Mouse (Mus musculus) retina, embryonic 14.5 days (tissue): ENCODE measurements around the gene Tlr5.

Source experiments
- DNase-seq: peaks from one replicate; pipeline ENCODE4 v3.0.0-alpha.2; 2015; ENCODE audit warnings: low spot score

Tlr5 gene

DNA sequence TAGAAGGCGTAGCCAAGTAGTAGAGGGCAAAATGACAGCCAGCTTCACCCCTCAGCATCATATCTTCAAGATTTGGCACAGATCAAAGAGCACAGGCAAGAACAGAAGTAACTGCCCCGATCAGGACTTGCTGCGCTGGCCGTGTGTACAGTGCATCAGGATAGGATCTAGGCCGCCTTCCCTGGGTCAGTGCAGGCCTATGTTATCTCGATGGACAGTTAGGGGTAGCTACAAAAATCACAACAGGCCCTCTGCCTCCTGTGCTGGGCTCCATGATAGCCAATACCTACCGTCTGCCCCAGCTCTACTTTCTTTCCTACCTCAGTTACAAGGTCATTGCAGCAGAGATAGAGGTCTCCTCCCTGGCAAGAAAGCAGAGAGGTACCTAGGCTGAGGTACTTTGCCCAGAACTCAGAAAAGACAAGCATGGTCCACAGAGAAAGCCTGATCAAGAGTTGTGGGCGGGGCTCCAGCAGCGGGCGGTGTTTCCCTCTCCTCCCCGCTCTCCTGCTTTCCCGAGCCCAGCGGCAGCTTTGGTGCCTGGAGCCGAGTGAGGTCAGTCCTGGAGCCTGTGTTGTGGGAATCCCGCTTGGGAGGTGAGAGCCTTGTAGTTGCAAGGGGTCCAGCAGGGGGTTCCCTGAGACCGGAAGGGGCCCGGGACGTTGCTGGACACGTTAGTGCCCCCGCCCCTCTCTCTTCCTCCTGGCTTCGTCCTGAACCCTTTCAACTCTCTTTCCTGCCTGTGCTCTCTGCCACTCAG, at the start of gene Tlr5:
Tlr5 (plus strand) TSS at position 502 of the 760 bp plus-strand sequence.
- peak; percentile 62 for DNase-seq

DNA sequence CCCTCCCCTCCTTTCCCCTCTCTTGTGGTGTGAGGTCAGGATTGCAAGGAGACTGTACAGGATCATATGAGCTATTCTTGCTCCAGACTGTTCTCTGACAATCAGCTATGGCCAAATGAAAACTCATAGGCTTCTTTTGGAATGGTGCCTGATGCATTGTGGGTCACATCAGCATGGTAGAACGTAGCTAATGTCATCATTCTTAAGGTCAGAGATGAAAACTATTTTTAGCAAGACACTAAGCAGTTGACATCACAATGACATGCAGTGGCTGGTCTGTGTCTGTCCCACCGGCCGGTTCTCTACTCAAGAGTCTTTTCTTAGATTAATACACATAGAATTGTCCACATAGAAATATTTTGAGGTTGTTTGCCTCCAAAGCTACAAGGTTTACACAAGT, 48.9 kb upstream of the Tlr5 start:
- DNase-seq = no peak

- peak; percentile 78 for DNase-seq
Measured at GRCm38 (mm10) chr1:182908050-182909036, 46.2 kb upstream of the Tlr5 start.

DNA sequence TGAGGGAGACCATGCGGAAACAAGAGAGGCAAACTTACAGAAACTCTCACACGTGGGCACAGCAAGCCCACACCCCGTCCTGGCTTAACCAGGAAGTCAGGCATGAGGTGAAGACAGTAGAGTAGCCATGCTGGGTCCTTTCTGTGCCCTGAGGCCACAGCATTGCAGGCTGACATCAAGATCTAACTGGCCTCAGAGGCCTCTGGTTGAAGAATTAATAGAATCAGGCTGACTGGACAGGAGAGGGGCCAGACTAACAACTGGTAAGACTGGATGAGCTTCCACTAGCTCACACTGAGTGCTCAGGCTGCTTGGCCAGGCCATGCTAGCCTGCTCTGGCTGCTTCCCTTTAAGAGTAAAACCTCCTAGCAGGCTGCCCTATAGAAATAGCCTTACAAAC, 45.5 kb upstream of the Tlr5 start:
- no peak for DNase-seq

DNA sequence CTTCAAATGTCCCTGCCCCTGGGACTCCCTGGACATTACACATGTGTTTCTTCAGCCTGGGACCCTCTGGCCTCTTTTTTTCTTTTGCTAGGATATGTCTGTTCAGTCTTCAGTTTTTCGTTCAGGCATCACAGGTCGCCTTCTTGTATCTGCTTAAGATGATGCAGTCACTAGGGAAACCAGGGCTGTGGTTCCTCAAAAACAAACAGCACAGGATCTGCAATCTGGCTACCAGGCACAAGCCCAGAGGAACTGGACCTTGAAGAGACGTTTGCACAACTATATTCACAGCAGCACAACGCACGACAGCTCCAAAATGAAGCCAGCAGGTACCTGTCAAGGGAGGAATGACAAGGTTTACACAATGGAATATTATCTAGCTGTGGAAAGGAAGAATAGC, 45.0 kb upstream of the Tlr5 start:
- no peak for DNase-seq

GRCm38 (mm10) chr1:182912591-182912990, 42.0 kb upstream of the Tlr5 start:
- DNase-seq = no peak

- no peak for DNase-seq
Measured at GRCm38 (mm10) chr1:182914121-182914908, 40.3 kb upstream of the Tlr5 start.

DNA sequence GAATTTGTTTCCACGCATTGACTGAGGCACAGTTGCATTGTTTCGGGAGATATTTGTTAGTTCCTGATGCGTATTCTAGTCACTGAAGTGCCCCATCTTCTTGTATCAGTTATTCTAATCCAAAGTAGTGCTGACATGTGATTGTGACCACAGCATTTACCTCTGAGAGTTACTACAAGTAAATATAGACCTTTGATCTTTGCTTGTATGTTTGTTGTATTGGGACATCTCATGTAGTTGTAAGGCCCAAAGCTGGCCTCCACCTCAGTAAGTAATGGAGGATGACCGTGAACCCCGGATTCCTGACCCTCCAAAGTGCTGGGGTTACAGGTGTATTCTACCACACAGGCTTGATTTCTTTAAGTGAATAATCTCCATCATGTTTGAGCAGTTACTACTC, 38.4 kb upstream of the Tlr5 start:
- DNase-seq = no peak

DNA sequence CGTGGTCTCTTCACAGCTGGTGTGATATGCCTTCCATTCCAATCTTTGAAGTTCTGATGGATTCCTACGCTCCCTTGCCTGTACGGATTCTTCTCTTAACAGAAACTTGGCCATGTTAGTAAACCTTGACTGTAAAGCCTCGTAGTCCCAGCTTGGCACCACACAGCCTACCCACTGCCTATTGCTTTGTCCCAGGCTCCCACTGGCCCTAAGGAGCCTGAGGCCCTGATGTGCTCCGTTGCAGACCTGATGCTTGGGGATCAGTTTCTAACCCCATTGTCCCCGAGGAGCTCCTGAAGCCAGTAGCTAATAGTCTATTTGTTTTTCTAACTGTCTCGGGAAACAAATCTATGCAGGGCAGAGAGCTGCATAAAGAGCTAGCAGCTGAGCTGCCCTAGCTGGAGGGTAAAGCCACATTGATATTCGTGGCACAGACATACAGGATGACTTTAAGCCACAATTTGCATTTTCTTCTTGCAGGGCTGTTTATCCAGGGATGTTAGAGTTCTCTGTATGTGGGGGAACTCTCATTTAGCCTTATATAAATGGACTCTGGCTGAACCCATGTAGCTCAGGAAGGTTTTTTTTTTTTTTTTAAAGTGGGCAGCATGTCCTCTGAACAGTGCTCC, 35.8 kb upstream of the Tlr5 start:
- no peak for DNase-seq

DNA sequence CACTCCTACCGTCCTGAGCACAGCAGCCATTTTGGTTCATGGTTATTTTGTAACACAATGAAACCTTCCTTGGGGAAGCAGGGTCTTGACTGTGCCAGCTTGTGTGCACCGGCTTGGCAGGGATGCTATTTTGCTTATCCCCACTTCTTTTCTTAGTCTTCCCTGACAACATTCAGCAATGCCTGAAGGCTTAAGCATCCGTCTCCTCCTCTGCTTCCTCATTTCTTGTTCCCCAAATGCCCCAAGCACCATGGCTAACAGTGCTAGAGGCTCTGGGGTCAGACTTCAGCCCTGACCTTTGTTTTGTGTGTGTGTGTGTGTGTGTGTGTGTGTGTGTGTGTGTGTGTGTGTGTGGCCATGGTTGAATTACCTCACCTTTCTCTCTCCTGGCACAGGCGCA, 31.8 kb upstream of the Tlr5 start:
- DNase-seq = no peak

DNA sequence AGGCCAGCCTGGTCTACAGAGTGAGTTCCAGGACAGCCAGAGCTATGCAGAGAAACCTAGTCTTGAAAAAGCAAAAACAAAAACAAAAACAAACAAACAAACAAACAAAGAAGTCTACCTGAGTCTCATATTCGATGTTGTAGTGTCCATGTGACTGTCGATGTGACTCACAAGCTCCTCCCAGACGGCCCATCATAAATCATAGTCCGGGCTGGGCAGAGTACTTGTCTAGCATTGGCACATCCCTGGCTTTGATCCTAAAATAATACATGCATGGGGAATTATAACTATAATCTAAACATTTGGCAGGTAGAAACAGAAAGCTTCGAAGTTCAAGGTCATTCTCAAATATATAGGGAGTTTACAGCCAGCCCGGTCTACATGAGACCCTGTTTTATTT, 28.1 kb upstream of the Tlr5 start:
- DNase-seq = no peak

DNA sequence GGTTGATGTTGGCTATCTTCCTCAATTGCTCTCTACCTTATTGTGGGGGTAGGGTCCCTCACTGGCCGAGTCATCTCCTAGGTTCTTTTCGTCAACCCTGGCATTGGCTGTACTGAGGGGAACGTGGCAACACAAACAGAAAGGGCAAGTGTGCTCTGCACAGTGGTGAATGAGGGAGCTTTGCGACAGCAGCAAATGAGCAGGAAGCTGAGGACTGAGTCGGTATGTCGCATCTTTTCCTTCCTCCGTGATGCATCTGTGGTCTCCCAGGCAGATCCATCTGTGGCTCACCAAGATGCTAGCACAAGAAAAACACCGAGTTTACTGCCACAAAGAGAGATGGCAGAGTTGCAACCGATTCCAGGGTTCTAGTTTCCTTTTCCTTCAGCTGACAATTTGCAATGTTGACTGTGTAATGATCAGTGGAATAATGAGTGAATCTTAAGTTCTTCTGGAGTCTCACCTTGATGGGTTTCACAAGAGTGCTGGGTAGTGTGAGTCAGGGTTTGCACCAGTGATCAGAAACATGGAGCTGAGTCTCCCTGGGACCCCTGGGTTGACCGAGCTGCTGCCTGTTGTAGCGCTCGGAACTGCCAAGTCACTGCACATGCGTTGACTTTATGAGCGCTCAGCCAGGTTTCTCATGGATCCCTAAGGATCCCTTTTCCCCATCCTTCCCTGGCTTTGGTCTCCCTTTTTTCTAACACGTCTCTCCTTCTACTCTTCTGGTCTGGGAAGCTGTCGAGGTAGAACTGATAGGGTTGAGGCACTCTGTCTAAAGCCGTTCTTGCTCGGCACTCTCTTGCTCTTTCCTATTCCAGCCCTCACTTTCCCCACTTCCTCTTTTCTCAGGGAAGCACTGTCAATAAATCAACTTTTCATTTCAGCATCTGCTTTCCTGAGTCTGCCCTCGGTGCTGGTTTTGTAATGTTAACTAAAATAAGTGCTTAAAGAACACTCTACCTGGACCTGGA, 26.4 kb upstream of the Tlr5 start:
- no peak for DNase-seq

GRCm38 (mm10) chr1:182935469-182935868, 19.1 kb upstream of the Tlr5 start:
- DNase-seq = no peak

- DNase-seq = no peak
Measured at GRCm38 (mm10) chr1:182937486-182938120, 17.0 kb upstream of the Tlr5 start.

DNA sequence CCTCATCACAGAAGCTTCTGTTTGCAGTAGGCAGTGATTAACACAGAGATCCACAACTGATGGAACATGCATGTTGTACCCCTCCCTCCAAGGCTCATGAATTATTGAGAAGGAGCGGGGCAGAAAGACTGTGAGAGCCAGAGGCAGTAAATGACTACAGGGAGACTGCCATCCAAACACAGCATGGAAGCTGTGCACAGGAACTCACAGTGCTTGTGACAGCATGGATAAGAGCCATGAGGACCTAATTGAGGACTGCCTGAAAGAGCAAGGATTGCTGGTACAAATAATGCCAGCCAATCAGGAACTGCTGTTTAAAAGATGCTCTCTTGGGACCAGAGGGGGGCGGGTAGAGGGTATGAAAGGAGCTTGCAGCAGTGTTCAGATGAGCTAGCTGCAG, 12.7 kb upstream of the Tlr5 start:
- DNase-seq = no peak

DNA sequence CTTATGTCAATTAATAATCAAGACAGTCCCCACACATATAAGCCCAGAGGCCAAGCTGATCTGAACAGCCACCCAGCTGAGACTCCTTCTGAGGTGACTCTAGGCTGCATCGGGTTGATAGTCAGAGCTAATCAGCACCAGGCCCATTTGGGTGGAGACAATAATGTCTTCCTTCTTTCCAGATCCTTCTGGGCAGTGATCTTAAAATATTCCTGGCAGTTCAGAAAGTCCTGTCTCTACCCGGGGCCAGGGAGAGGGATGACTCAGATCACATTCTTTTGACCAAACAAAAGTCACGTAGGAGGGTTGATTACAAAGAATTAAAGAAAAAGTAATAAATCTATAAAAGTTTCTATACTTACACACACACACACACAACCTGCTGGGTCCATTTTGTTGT, 10.7 kb upstream of the Tlr5 start:
- DNase-seq = no peak

GRCm38 (mm10) chr1:182944638-182945037, 9.9 kb upstream of the Tlr5 start:
- no peak for DNase-seq

DNA sequence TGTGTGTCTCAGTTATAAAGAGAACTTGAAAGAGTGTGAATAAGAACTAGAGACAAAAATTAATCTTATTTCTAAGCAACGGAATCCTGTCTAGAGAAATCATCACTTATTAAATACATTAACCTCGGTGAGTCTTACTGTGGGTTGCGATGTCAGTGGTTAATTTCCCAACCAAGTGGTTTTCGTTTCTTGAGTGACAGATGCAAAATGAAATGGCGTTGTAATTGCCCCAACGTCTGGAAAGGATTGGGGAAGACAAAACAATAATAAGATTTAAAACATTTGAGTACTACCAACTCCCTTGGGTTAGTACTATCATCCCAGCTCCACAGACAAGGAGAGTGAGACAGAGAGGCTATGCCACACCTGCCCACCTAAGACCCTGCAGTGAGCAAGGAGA, 9.0 kb upstream of the Tlr5 start:
- no peak for DNase-seq

- DNase-seq = no peak
Measured at GRCm38 (mm10) chr1:182951298-182951697, 3.3 kb upstream of the Tlr5 start.

GRCm38 (mm10) chr1:182953165-182953564, 1.4 kb upstream of the Tlr5 start:
- DNase-seq = no peak
